Mouse (Mus musculus) heart, postnatal 4 days (tissue): ENCODE results near the gene Gstt4. TPM values are rescaled to one million over a fixed set of nuclear protein-coding genes. Genes with fewer than 3 reads are reported as not detected.

Experiments used
- DNase-seq: peaks from one replicate; pipeline ENCODE4 v3.0.0; 2021
- total RNA-seq, 2 experiments: library from RNA; stranded (reverse); gene quantifications; 2 replicates each; pipeline ENCODE4 v1.2.3; 2021

Gene Gstt4
- total RNA-seq, 2 experiments from 2014 or later: not detected

- DNase-seq: no peak
Measured at GRCm38 (mm10) chr10:75835761-75836531, 13.6 kb upstream of the Gstt4 start.

GRCm38 (mm10) chr10:75835307-75835706, 13.0 kb upstream of the Gstt4 start:
- peak; percentile 50 for DNase-seq

GRCm38 (mm10) chr10:75834721-75835120, 12.4 kb upstream of the Gstt4 start:
- no peak for DNase-seq

- DNase-seq: peak; percentile 77
Measured at GRCm38 (mm10) chr10:75834250-75834649, 11.9 kb upstream of the Gstt4 start.

GRCm38 (mm10) chr10:75833456-75834080, 11.2 kb upstream of the Gstt4 start:
- DNase-seq: no peak

GRCm38 (mm10) chr10:75832272-75832895, 10.0 kb upstream of the Gstt4 start:
- DNase-seq: peak; percentile 75

GRCm38 (mm10) chr10:75830275-75830670, 7.9 kb upstream of the Gstt4 start:
- no peak for DNase-seq

- no peak for DNase-seq
Measured at GRCm38 (mm10) chr10:75829529-75830274, 7.4 kb upstream of the Gstt4 start.

GRCm38 (mm10) chr10:75828500-75828931, 6.2 kb upstream of the Gstt4 start:
- peak; percentile 57 for DNase-seq

GRCm38 (mm10) chr10:75827668-75828360, 5.5 kb upstream of the Gstt4 start:
- DNase-seq: peak; percentile 82

GRCm38 (mm10) chr10:75824530-75824929, 2.2 kb upstream of the Gstt4 start:
- DNase-seq: no peak

GRCm38 (mm10) chr10:75823782-75824181, 1.4 kb upstream of the Gstt4 start:
- DNase-seq: no peak

GRCm38 (mm10) chr10:75819882-75820281, 2.5 kb downstream of the Gstt4 start:
- no peak for DNase-seq

- no peak for DNase-seq
Measured at GRCm38 (mm10) chr10:75818641-75819040, 3.7 kb downstream of the Gstt4 start.

GRCm38 (mm10) chr10:75804217-75804616, 18.1 kb downstream of the Gstt4 start:
- DNase-seq: no peak

GRCm38 (mm10) chr10:75798176-75798696, 24.1 kb downstream of the Gstt4 start, which contains the start of gene Gstt1:
Gene Gstt1, minus strand, starts transcription at chr10:75798584.
- DNase-seq: peak; percentile 62

- DNase-seq: peak; percentile 52
Measured at GRCm38 (mm10) chr10:75797619-75798175, 24.6 kb downstream of the Gstt4 start.

GRCm38 (mm10) chr10:75796731-75797516, 25.4 kb downstream of the Gstt4 start:
- DNase-seq: no peak

GRCm38 (mm10) chr10:75794880-75795279, 27.5 kb downstream of the Gstt4 start:
- no peak for DNase-seq

GRCm38 (mm10) chr10:75790773-75791172, 31.6 kb downstream of the Gstt4 start:
- no peak for DNase-seq

GRCm38 (mm10) chr10:75789841-75790240, 32.5 kb downstream of the Gstt4 start:
- no peak for DNase-seq
